Mouse (Mus musculus) embryo, embryonic 10.5 days (tissue): ENCODE data around the gene Zglp1.
A peak's percentile ranks its signal among the peaks of the same experiment; 100 is the strongest.
"Not testable (repeated sequence)": the region's sequence is repeated elsewhere in the genome, so short reads cannot be mapped to it uniquely, and the experiment has no call there.

Source experiments
- DNase-seq: peaks from one replicate; pipeline ENCODE4 v3.0.0-alpha.2; 2015; ENCODE audit warnings: low spot score

Zglp1 gene

DNA sequence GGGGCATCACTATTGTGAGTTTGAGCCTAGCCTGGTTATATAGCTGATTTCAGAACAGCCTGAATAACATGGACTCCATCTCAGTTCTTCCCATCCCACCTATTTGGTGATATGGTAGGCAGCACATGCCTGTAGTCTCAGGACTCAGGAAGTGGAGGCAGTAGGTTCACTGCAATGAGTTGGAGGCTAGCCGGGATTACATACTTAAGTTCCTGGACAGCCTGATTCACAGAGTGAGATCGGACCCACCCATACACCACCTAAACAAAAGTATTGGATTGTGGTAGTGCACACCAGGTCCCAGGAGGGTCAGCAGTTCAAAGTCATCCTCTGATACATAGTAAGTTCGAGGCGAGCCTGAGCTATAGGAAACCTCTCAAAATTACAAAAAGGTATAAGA is 5.7 kb upstream of the Zglp1 start:
- peak; percentile 36 for DNase-seq

DNA sequence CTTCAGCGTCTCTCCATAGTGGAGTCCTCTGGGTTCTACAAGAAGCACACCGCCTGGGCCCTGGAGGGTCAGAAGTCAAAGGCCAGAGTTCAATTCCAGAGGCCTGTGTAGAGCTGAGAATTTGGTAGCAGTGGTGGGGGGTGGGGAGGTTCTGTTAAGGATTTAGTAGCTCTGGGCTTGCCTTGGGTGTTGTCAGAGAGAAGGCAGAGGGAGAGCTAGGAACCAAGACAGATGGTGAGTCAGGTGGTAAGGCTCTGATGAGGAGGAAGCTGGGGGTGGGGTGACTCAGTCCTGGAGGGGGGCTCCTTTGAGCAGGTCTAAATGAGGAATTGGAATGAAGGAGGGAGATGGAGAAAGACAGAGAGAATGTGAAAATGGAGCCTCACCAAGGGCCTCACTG is 4.0 kb downstream of the Zglp1 start:
- DNase-seq: no peak

DNA sequence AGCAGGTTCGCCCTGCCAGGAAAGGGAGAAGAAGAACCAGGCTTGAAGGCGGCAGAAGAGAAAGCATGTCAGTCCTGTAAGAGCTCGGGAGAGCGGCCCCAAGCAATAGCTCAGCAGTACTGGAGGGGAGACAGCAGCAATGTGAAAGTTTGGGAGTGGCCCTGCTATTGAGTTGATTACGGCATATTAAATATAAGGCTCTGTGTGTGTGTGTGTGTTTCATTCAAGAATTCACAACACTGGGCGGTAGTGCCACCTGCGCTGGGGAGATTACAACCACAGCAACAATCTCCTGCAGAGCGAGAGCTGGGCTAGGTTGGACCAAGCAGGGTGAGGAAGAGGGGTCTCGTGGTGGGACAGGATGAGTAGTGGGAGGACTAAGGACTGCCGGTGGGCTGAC is 15.3 kb downstream of the Zglp1 start:
- no peak for DNase-seq

DNA sequence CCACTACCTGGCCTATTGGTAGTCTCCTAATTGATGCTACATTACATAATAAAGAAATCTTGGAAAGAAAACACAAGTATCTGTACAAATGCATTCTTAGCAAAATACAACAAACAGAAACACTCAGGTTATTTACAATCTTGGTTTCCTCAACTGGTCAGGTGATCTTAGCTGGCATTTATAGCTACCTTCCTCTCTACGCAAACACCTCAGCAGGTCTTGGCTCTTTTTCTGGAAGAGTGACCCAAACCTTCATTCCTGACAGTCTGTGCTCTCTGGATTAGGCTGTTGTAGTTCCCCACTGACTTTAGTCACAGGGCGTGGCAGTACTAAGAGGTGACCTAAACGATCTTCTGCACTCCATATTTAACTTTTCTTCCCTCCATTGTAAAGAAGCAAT is 21.7 kb downstream of the Zglp1 start:
- DNase-seq: no peak

DNA sequence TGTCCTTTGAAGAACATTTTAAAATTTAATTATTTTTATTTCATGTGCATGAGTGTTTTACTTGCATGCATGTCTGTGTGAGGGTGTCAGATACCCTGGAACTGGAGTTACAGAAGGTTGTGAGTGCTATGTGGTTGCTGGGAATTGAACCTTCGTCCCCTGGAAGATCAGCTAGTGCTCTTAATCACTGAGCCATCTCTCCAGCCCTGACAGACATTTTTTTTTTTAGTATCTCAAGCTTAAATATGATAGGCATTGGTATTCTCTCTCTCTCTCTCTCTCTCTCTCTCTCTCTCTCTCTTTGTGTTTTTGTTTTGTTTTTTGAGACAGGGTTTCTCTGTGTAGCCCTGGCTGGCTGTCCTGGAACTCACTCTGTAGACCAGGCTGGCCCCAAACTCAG is 22.1 kb downstream of the Zglp1 start:
- DNase-seq: not testable (repeated sequence)

DNA sequence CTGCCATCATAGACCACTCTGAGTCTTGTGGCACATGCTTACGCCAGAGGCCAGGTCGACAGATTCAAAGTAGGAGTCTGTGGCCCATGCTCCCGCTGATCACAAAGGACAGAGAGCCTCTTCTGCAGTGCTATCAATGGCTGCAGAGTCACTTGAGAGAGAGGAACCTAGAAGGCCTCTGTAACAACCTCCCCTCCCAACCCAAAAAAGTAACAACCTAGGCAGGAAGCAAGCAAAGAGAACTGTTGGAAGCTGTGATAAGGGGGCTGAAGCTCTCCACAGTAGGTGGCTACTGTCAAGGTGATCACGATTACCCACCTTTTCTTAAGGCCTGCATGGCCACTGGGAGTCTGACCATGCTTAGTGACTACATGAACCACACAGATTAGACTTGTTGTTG is 23.3 kb downstream of the Zglp1 start:
- no peak for DNase-seq

DNA sequence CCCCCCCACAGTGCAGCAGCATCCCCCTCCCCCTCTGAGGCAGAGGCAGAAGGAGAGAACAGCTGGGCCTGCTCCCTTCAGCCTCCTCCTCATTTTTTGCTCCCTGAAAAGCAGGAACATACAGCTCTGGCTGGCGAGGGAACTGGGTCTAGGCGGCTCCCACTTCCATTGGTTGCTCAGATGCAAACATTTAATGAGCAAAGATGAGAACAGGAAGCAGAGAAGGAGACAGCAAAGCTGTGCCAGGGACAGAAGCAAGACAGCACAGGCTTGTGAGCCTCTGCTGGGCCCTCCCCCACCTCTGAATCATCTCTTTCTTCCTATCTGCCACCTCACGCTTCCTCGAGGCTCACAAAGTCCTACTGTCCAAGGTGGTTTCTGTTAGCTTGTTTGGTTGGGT is 25.6 kb downstream of the Zglp1 start:
- DNase-seq: no peak

DNA sequence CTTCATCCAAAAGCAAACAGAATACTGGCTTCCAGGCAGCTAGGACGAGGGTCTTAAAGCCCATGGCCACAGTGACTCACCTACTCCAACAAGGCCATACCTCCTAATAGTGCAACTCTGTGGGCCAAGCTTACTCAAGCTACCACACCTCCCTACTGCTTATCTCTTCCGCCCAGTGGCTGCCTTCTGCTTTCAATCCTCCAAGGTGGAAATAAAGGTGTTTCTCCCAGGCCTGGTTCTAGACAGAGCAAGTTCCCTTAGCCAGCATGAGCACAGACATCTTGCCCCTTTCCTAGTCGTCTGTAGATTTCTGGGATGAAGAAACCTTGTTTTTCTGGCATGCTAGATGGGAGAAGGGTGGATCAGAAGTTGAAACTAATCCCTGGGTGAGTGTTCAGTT is 27.1 kb downstream of the Zglp1 start:
- DNase-seq: no peak

DNA sequence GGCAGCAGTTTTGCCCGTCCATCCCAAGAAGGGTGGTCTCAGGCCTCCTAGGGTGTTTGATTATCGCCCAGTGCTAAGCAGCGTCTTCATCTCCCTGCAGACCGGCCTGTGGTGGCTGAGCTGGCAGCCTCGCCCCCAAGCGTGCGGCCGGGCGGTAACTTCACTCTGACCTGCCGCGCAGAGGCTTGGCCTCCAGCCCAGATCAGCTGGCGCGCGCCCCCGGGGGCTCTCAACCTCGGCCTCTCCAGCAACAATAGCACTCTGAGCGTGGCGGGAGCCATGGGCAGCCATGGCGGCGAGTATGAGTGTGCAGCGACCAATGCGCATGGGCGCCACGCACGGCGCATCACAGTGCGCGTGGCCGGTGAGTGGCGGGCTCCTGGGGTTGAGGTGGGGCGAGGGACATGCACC is 29.4 kb downstream of the Zglp1 start:
- peak; percentile 38 for DNase-seq

DNA sequence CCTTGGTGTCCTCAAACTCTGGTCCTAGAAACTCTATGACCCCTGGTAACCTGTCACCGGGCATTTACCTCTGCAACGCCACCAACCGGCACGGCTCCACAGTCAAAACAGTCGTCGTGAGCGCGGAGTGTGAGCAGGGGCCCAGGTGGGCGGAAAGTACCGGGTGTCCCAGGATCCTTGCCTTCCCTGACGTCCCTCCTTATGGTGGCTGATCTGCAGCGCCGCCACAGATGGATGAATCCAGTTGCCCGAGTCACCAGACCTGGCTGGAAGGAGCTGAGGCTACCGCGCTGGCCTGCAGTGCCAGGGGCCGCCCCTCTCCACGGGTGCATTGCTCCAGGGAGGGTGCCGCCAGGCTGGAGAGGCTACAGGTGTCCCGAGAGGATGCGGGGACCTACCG is 30.2 kb downstream of the Zglp1 start:
- no peak for DNase-seq

DNA sequence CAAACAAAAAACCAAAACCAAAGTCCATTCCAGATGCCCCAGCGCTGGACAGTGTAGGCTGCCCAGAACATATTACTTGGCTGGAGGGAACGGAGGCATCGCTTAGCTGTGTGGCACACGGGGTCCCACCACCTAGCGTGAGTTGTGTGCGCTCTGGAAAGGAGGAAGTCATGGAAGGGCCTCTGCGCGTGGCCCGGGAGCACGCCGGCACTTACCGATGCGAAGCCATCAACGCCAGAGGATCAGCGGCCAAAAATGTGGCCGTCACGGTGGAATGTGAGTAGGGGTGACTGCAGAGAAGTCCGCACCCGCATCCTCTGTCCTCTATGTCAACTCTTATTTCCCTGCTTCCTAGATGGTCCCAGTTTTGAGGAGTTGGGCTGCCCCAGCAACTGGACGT is 30.7 kb downstream of the Zglp1 start:
- no peak for DNase-seq

DNA sequence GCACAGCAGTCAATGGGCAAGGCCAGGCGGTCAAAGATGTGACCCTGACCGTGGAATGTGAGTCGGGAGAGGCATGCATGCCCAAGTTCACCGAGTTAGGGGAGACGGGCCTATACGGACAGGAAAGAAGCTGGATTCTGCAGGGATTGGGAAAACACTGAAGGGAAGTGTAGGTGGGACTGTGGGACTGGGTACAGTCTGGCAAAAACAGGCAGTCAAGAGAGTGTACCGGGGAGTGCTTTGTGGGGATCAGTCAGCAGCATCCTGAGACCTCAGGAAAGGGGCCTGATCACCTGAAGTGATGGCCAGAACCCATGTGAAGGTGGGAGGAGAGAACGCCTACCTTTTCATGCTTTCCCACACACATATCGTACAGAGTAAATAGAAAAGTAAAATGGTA is 31.3 kb downstream of the Zglp1 start:
- no peak for DNase-seq

DNA sequence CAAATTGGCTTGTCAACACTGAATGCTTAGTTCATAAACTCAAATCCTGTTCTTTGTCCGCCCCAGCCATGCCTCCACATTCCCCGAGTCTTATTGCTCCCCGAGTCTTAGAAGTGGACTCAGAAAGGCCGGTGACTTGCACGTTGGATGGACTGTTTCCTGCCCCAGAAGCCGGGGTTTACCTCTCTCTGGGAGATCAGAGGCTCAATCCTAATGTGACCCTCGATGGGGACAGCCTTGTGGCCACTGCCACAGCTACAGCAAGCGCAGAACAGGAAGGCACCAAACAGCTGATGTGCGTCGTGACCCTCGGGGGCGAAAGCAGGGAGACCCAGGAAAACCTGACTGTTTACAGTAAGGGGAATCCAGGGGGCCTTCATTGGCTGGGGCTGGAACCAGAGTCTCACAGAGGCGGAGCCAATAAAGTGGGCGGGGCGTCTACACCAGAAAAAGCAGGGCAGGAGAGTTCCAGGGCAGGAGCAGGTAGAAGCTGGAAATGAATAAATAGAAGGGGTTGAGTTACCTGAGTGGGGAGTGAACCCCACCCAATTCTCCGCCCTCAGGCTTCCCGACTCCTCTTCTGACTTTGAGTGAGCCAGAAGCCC is 32.3 kb downstream of the Zglp1 start:
- DNase-seq: no peak

DNA sequence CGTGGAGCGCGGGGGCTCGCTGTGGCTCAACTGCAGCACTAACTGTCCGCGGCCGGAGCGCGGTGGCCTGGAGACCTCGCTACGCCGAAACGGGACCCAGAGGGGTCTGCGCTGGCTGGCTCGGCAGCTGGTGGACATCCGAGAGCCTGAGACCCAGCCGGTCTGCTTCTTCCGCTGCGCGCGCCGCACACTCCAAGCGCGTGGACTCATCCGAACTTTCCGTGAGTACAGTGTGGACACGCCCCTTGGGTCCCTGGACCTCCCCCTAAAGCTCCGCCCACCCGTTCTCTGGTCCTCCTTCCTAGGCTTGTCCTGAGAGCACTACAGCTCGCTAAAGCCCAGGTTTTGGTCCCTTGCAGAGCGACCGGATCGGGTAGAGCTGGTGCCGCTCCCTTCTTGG is 33.8 kb downstream of the Zglp1 start:
- DNase-seq: peak; percentile 90

DNA sequence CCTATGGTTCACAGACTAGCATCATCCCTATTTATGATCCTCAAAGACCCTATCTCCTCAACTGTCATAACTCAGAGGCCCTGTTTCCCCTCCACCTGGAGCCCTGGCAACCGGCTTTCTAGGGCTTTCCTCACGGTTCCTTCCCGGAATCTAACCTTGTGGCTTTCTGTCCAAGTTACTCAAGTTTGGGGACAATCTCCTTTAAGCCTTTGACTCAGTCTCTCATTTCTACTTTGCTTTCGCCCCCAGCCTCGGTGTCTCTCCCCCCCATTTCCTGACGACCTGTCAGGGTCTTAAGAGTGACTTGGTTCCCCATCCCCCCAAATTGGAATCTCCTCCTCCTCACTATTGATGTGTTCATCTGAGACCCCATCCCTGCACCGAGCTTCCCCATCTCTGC is 34.4 kb downstream of the Zglp1 start:
- DNase-seq: no peak

DNA sequence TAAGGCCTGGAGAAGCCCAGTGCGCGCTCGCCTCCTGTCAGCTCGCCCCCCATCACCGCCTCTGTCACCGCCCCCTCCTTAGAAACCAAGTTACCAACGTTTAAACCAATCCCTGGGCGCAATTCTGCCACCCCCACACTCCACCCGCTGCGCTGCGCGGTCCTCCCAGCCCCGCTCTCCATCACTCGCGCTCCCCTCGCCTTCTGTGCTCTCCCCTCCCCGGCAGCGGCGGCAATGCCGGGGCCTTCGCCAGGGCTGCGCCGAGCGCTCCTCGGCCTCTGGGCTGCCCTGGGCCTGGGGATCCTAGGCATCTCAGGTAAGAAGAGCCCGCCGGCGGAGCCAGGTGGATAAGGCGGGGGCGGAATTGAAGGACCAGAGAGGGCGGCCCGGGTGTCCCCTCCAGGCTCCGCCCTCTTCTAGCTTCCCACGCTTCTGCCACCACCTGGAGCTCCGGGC is 35.0 kb downstream of the Zglp1 start, which contains the start of gene Icam5:
TSS of gene Icam5 (plus strand) at position 178 of the 456 bp plus-strand sequence.
- no peak for DNase-seq

DNA sequence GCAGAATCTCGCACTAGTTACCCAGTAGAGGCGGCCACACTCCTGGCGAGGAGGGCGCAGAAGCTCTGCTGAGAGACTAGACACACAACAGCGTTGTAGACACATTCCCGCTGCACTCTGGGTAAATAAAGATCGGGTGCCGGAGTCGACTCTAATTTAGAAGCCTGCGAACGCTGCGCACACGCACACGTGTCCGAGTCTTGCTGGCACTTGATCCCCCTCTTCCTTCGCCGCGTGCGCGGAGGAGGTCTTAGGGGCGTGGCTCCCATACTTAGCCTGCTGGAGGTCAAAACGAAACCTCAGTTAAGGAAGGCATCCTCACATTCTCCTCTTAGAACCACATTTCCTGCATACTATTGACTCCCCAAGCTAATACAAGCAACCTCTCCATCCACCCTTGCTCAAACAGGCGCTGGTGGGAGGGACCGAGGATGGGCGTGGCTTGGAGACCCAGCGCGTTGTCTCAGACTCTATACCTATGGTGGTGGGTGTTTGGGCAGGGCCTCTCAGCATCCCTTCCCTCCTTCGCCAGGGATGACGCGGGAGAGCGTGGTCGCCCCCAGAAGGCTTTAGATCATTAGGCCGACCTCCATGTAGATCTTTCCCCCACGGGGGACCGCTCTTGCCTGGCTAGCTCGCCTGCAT is 35.5 kb downstream of the Zglp1 start:
- peak; percentile 72 for DNase-seq

DNA sequence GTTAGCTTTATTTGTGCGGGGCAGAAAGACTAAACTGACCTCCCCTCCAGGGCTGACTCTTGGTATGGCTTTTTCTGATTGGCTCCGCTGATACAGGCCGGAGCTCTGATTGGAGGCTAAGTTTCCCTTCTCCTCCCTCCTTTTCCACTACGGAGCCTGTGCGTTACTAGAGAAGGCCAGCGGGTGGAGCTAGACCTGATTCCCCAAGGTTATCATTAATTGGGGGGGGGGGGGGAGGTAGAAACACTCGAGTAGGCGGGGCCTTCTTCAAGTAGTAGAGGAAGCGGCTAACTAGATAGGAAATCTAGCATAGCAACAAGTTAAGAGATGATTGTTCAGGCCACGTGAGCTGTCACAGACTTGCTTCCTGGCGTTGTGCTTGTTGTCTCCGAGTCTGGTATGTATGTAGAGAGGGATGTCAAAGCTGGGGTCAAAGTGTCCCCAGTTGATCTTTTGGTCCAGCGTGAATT is 36.1 kb downstream of the Zglp1 start:
- peak; percentile 93 for DNase-seq

DNA sequence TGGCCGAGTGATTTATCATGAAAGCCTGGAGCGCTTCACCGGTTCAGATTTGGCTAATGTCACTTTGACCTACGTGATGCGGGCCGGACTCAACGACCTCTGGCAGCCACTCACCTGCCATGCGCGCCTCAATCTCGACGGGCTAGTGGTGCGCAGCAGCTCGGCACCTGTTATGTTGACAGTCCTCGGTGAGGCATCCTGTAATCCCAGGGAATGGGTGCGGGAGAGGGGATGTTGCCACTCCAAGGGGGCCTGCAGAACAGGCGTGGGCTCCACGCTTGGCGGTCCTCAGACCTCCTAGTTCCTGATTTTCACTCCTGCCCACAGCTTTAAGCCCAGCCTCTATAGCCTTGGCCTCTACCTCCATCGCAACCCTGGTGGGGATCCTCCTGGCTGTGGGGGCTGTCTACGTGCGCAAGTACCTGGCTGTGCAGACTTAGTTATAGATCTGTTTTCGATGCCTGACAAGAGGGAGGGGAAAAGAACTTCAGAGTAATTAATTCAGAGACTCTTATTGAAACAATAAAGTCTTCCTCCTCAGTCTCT is 36.8 kb downstream of the Zglp1 start:
- DNase-seq: no peak

DNA sequence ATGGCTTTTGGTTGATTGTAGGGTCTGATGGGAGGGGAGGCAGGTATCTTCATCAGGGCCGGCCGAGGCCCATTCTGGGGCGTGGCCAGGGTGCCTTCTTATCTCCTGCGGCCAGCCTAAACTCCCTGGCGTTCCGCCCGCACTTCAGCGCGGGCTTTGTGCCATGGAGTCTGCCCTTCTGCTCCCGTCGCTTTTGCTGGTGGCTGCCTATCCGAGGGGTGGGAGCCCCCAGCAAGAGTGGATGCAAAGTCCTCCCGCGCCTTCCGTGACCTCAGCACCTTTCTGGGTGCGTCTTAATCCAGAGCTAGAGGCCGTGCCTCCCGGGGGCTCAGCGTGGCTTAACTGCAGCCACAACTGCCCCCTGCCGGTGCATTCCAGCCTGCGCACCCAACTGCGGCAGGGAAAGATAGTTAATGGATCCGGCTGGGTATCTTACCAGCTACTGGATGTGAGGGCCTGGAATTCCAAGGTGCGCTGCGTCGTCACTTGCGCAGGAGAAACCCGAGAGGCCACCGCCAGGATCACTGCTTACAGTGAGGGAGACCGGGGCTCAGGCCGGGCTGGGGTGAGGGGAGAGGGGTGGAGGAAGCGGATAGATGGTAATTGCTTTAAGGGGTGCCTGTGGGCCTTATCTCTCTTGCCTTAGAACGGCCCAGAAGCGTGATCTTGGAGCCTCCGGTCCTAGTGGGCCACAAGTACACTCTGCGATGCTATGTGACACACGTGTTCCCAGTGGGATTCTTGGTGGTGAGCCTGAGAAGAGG is 37.4 kb downstream of the Zglp1 start, which contains the start of gene Icam4:
TSS of gene Icam4 (plus strand) at position 83 of the 764 bp plus-strand sequence.
- peak; percentile 89 for DNase-seq

DNA sequence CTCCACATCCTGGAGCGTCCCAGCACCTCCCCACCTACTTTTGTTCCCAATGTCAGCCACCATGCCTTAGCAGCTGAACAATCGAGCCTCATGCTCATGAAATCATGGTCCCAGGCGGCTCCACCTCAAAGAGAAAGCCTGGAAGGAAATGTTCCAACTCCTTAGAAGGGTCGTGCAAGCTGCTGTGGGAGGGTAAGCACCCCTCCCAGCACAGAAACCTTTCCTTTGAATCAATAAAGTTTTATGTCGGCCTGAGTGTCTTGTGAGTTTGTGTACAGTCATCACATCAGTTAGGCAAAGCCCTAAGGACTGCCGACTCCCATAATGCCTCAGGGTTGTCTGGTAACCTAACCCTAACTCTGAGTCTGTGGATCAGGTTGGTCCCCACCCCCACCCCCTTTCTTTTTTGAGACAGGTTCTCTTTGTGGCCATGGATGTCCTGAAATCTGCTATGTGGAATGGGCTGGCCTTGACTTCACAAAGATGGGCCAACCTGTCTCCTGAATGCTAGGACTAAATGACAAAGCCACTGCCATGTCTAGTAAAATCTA is 38.3 kb downstream of the Zglp1 start:
- no peak for DNase-seq

DNA sequence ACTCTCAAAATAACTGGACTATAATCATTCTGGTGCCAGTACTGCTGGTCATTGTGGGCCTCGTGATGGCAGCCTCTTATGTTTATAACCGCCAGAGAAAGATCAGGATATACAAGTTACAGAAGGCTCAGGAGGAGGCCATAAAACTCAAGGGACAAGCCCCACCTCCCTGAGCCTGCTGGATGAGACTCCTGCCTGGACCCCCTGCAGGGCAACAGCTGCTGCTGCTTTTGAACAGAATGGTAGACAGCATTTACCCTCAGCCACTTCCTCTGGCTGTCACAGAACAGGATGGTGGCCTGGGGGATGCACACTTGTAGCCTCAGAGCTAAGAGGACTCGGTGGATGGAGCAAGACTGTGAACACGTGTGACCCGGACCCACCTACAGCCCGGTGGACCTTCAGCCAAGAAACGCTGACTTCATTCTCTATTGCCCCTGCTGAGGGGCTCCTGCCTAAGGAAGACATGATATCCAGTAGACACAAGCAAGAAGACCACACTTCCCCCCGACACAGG is 39.1 kb downstream of the Zglp1 start:
- DNase-seq: no peak
